Mouse (Mus musculus): Measurements from ENCODE around the gene Eya2. TPM values are rescaled to one million over a fixed set of nuclear protein-coding genes. Genes with fewer than 3 reads are reported as not detected.
"Not testable (repeated sequence)": the region's sequence is repeated elsewhere in the genome, so short reads cannot be mapped to it uniquely, and the experiment has no call there.

Eya2 gene
- total RNA-seq, 2 experiments from 2014 or later = not detected

- ATAC-seq (replicated peaks; ENCODE audit: low FRiP score, poor library complexity, severe bottlenecking) = no peak
Measured at GRCm38 (mm10) chr2:165751068-165751467, 156.2 kb downstream of the Eya2 start.

GRCm38 (mm10) chr2:165752704-165753103, 157.9 kb downstream of the Eya2 start:
- no peak for ATAC-seq (replicated peaks; ENCODE audit: low FRiP score, poor library complexity, severe bottlenecking)

DNA sequence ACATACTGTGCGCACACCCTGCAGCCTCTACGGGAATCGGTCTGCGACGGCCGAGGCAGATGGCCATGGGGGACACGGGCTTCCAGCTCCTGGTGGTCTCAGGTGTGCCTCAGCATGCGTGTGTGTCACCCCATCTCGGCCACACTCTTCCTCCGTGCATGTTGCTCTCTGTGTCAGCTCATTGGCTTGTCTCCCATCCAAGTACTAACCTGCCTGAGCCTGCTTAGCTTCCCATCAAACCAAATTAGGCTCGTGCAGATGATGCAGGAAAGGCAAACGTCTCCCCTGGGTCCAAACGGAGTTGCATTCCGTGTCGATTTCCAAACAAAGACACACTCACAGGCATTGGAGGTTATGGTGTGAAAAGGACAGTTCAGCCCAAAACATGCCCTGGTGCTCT, 163.0 kb downstream of the Eya2 start:
- ATAC-seq (replicated peaks; ENCODE audit: low FRiP score, poor library complexity, severe bottlenecking) = no peak

- no peak for ATAC-seq (replicated peaks; ENCODE audit: low FRiP score, poor library complexity, severe bottlenecking)
Measured at GRCm38 (mm10) chr2:165758534-165758933, 163.7 kb downstream of the Eya2 start.

GRCm38 (mm10) chr2:165759421-165759985, 164.7 kb downstream of the Eya2 start:
- no peak for ATAC-seq (replicated peaks; ENCODE audit: low FRiP score, poor library complexity, severe bottlenecking)

GRCm38 (mm10) chr2:165768805-165769358, 174.1 kb downstream of the Eya2 start:
- ATAC-seq (replicated peaks; ENCODE audit: low FRiP score, poor library complexity, severe bottlenecking) = no peak

DNA sequence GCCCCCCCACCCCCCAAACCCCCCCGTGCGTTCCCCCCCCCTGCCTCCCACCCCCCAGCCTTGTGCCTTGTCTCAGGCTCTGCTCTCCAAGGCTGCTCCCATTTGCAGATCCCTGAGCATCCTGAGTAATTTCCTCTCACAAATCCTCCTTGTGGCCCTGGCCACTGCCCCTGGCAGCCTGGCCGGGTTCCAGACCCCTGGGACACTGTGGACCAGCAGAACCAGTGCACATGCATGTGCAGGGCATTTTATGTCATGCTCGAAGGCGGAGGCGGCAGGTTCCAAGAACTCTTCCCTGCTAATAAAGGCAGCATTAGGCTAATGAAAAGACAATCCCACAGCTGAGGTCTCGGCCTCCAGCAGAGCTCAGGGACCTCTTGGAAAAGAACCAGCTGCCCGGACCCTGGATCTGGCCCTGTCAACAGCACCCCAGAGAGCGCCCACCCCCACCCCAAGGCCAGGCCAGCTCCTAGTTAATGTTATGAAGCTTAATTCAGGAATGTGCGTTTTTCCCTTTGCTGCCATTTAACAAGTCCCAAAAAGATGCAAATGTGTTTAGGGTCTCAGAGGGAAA, 174.6 kb downstream of the Eya2 start:
- no peak for ATAC-seq (replicated peaks; ENCODE audit: low FRiP score, poor library complexity, severe bottlenecking)

GRCm38 (mm10) chr2:165778927-165779326, 184.1 kb downstream of the Eya2 start:
- peak; percentile 75 for ATAC-seq (replicated peaks; ENCODE audit: low FRiP score, poor library complexity, severe bottlenecking)

DNA sequence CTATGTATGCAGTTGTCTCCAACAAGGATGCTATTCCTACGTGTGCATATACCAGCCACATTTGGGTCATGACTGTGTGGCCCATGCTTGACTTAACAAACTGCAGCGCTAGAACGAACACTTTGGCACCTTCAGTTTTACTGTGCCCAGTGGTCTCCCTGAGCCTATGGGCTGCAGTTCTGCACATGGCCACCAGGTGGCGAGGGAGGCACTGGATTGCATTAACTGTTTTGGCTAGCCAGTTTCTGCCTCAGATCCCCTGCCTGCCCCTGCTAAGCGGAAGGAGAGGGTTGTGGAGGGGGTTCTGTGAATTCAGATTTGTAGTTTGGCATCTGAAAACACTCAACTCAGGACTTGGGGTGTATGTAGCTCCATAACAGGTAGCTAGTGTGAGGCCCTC, 187.5 kb downstream of the Eya2 start:
- peak; percentile 64 for ATAC-seq (replicated peaks; ENCODE audit: low FRiP score, poor library complexity, severe bottlenecking)

GRCm38 (mm10) chr2:165785312-165786036, 190.6 kb downstream of the Eya2 start:
- no peak for ATAC-seq (replicated peaks; ENCODE audit: low FRiP score, poor library complexity, severe bottlenecking)

GRCm38 (mm10) chr2:165786467-165786866, 191.6 kb downstream of the Eya2 start:
- no peak for ATAC-seq (replicated peaks; ENCODE audit: low FRiP score, poor library complexity, severe bottlenecking)

DNA sequence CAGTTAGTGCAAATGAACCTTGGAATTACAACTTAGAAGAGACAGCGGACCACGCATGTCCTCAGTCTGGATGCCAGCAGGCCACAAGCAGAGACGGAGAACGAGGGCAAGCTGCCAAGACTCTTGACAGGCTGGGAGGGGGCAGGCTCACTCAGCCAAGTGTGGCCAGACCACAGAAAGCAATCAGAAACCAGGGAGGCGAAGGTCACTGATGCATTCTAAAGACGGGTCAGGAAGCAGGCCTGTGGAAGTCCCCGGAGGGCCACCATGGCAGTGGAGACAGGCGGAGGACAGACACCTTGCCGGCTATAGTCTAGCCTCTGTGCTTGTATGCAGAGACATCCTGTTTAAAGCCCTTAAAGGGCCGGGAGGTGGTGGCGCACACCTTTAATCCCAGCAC, 193.2 kb downstream of the Eya2 start:
- ATAC-seq (replicated peaks; ENCODE audit: low FRiP score, poor library complexity, severe bottlenecking) = no peak

- ATAC-seq (replicated peaks; ENCODE audit: low FRiP score, poor library complexity, severe bottlenecking) = no peak
Measured at GRCm38 (mm10) chr2:165788796-165789195, 194.0 kb downstream of the Eya2 start.

DNA sequence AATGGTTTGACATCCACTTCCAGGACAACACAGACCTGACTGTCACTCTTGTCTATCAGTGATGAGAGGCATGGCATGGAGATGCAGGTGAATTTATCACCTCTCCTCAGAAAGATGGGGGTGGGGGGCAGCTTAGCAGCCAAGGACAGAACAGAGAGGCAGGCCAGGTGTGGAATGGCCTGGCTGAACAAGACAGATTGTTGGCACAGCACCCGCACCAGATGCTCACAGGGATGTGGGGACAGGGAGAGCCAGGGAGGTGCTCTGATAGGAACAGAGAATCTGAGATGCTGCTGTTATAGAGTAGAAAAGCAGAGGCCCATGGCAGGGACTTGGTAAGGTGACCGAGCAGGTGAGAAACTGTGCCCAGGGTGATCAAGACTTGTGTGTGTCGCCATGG, 194.8 kb downstream of the Eya2 start:
- ATAC-seq (replicated peaks; ENCODE audit: low FRiP score, poor library complexity, severe bottlenecking) = no peak

GRCm38 (mm10) chr2:165791026-165791425, 196.2 kb downstream of the Eya2 start:
- no peak for ATAC-seq (replicated peaks; ENCODE audit: low FRiP score, poor library complexity, severe bottlenecking)

GRCm38 (mm10) chr2:165791657-165792056, 196.8 kb downstream of the Eya2 start:
- 0 out of 2 replicates have a peak, but pooled peaks have one; percentile 51 for ATAC-seq (replicated peaks; ENCODE audit: low FRiP score, poor library complexity, severe bottlenecking)

DNA sequence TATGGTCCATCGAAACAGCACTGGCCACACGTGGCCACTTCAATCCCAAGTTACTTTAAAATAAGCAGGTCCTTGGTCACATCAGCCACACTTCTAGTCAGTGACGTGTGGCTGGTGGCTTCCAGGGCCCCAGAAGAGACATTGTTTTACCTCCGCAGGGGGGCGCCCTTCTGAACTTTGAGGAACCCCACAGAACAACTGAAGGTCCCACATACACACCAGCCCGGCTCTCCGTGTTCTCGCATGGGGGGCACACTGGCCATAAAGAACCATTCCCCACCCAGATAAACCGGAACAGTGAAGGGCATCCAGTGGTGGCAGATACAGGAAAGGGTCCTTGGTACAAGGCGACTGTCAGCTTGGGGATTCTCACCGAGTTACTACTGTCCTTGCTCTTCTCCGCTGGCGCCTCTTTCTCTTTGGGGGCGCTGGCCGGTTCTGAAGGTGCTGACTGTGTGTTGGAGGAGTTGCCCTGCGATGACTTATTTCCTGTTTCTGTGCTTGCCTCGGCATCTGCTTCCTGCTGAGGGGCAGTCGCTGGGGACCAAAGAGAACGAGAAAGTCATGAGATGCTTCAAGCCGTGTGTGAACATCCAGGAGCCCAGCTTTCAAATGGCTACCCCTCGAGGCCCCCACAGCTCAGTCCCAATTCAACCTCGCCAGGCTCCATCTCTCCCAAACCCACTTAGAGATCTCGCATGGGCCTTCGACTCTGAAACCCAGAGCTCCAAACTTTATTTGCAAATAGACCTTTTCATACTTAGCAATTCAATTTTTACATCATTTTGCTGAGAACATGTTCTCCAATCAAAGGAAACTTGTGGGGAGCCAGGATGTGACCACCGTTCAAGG, 197.8 kb downstream of the Eya2 start:
- no peak for ATAC-seq (replicated peaks; ENCODE audit: low FRiP score, poor library complexity, severe bottlenecking)

GRCm38 (mm10) chr2:165793283-165793638, 198.4 kb downstream of the Eya2 start:
- no peak for ATAC-seq (replicated peaks; ENCODE audit: low FRiP score, poor library complexity, severe bottlenecking)

- no peak for ATAC-seq (replicated peaks; ENCODE audit: low FRiP score, poor library complexity, severe bottlenecking)
Measured at GRCm38 (mm10) chr2:165797876-165798275, 203.0 kb downstream of the Eya2 start.

DNA sequence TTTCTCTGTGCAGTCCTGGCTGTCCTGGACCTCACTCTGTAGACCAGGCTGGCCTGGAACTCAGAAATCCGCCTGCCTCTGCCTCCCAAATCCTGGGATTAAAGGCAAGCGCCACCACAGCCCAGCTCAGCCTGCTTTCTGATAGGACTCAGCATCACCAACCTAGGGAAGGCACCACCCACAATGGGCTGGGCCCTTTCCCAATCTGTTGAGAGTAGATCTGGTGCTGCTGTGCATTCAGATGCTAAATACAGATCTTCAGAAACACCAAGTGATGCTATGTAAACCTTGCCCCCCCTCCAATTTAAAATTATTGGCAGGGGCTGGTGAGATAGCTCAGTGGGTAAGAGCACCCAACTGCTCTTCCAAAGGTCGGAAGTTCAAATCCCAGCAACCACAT, 205.3 kb downstream of the Eya2 start:
- not testable (repeated sequence) for ATAC-seq (replicated peaks; ENCODE audit: low FRiP score, poor library complexity, severe bottlenecking)
